Mouse (Mus musculus) E14TG2a.4 (cell line): ENCODE data around the gene Aifm3.

ENCODE experiments used
- CTCF ChIP-seq: conservative IDR thresholded peaks from 2 replicates; pipeline ENCODE4 v1.5.1; 2014; ENCODE audit warnings: low read length
- NANOG ChIP-seq: IDR thresholded peaks from 2 replicates; pipeline ENCODE4 v1.6.1; 2014; ENCODE audit warnings: borderline replicate concordance, low read length, mixed read lengths
- POU5F1 ChIP-seq: IDR thresholded peaks from 2 replicates; pipeline ENCODE4 v1.6.1; 2014; ENCODE audit warnings: low read length, borderline replicate concordance

DNA sequence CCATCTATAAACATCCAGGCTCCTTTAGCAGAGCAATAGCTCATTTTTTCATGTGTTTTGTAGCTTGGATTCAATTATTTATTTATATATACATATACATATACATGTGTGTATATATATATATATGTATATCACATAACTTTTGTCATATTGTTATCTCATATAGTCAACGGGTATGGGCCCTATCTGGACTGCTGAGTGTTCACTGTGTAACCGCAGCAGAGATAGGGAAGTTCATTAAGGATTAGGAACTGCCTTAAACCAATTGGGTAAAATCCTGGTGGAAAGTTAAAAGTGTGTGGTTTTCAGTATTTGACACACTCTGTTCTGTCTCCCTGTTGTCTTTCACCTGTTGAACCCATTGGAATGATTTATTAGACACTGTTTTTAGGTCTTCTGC is 7.9 kb upstream of the Aifm3 start:
- TF ChIP-seq CTCF (no peak), POU5F1 (no peak), NANOG (no peak)
